Mouse (Mus musculus): ENCODE data around the gene Exosc10.

The Exosc10 gene

DNA sequence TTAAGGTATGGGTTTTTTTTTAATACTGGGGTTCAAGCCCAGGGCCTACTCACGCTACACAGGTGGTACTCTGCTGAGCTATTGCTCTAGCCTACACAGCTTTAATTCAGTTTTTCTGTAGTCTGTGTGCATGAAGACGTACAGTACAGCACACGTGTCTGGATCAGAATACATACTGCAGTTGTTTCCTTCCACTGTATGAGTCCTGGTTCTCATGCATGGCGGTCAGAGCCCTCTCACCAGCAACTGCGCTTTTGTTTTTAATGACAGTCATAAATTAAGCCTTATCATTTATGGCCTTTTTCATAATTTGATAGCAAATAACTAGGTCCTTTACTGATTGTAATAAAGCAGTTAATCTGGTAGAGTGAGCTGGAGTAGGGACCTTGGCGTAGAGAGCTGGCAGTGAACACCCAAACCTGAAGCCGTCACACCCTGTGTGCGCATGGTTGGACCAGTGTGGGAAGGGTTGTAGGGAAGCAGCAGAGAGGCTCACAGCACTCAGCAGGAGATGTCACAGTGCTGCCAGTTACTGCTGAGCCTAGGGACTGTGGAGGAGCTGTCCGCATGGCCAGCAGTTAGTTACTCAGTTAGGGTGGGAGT, 12.6 kb downstream of the Exosc10 start:
- DNase-seq (ENCODE audit: low read depth), result no peak

DNA sequence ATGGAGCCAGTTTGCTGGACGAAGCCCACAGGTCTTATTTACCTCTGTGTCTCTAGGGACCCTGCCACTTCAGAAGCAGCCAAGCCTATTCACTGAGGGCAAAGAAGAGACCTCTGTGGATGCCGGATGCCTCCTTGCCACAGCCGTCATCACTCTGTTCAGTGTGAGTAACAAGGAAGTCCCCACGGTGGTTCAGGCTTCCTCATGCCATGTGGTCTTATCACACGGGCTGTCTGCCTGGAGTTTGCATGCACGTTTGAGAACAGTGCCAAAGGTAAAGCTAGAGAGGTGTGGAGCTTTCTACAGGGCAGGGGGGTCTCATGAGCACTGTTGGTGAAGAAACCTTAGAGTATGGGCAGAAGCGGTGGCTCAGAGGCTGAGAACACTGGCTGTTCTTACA, 15.0 kb downstream of the Exosc10 start:
- DNase-seq (ENCODE audit: low read depth), result no peak

DNA sequence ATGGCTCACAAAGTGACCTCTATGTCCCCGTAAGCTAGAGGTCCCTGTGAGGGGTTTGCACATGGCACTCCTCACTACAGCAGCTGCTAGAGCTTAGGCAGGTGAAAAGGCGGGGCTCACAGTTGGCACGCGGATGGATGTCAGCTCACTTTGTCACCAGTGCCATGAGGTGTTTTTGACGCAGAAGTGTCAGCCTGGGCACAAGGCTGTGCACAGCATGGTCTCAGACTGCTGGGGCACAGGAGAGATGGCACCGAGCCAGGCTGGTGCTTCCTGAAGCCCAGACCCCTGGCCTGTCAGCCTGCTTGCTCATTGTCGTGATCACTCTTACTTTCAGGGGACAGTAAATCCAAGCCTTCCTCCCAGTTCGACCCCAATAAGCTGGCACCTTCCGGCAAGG, 22.5 kb downstream of the Exosc10 start:
- no peak for DNase-seq (ENCODE audit: low read depth)

DNA sequence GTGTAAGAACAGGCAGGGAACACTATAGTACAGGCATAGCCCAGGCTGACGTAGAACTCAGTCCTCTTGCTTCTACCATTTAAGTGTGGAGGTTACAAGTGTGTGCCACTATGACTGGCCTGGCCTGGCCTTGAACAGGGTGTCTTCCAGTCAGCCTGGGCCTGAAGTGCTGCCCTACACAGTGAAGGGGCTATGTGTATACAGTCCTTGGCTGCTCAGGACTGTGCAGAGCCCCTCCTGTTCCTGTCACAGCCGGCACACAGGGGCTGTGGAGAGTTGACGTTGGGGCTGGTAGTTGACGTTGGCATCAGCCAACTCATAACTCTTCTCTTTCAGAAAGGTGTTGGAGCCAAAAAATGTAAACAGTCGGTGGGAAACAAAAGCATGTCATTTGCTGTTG, 23.2 kb downstream of the Exosc10 start:
- DNase-seq (ENCODE audit: low read depth), result no peak

DNA sequence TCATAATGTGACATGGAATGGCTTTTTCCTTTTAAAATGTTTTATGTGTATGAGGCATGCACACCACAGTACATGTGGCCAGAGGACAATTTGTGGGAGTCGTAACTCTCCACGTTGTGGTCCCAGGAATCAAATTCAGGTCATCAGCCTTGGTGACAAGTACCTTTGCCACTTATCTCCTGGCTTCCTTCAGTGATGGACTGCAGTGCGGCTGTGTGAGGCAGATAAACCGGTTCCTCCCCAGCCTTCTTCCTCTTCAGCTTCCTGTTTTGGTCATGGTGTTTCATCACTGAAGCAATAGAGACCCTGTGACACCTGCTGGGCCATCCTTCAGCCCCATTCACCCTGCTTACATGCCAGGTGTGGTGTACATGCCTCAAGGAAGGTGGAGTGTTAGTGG, 25.0 kb downstream of the Exosc10 start:
- DNase-seq (ENCODE audit: low read depth), result no peak

DNA sequence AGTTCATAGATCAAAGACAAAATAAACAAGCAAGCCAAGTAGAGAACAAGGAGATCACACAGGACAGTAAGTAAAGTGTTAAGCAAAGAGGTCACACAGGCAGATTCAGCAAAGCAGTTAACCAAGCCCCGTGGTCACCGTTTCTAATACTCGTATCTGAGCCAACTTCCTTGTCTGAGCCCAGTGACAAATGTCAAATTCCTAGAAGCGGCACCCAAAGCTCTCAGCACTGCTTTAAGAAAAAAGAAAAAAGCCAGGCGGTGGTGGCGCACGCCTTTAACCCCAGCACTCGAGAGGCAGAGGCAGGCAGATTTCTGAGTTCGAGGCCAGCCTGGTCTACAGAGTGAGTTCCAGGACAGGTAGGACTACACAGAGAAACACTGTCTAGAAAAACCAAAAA, 28.4 kb downstream of the Exosc10 start:
- no peak for DNase-seq (ENCODE audit: low read depth)

DNA sequence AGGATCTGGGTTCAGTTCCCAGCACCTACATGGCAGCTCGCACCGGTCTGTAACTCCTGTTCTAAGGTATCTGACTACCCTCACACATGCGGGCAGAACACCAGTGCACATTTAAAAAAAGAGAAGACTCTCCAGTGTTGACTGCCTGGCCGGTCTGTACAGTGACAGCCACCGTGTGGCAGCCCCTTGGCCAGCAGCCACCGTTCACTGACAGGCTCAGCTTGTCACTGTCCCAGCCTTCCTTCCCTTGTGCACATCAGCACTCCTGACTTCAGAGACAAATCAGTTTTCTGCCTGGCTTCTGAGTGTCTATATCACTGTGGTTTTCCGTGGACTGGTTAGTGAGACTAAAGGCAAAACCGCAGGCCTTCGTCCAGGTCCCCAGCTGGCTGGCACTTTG, 30.6 kb downstream of the Exosc10 start:
- DNase-seq (ENCODE audit: low read depth), result no peak

DNA sequence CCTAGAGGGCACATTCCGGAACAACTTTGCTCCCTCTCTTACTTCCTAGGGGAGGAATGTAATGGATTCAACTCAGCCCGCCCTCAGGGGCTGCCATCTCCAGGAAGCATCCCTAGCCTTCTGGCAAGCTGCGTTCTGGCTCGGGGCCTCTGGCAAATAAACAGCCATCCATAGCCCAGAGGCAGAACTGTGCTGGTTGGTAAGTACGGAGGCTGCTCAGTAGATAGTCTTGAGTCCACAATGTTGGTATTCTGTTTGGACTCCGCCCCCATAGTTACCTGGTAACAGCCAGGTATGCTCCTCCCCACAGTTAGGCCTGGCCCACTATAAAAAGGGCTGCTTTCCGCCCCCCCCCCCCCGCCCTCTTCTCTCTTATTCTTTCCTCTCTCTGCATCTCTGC, 31.3 kb downstream of the Exosc10 start:
- no peak for DNase-seq (ENCODE audit: low read depth)

DNA sequence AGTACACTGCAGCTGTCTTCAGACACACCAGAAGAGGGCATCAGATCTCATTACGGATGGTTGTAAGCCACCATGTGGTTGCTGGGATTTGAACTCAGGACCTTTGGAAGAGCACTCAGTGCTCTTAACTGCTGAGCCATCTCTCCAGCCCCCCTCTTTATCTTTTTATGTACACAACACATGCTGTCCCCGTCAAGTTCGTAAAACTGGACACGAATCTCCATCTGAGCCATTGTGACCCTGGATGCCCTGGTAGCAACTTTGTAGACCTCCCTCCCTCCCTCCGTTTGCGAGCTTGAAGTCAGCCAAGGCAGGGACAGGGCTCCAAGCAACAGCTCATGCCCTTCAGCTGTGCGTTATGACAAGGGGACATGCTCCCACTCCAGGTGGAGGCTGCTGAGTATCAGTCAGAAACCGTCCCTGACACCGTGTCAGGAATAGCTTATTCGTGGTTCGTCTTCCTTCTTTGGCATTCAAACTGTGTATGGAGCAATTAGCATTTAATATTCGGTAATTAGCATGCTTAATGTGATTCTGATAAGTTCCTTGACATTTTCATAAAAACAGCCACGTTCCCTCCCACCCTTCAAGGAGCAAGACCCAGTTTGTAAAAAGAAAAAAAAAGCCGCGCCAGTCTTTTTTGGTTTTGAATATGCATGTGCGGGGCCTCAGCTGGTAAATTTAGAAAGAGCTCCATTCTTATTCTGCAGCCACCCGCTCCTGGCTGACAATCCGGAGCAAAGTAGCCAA, 32.4 kb downstream of the Exosc10 start:
- DNase-seq (ENCODE audit: low read depth), result peak; percentile 36

DNA sequence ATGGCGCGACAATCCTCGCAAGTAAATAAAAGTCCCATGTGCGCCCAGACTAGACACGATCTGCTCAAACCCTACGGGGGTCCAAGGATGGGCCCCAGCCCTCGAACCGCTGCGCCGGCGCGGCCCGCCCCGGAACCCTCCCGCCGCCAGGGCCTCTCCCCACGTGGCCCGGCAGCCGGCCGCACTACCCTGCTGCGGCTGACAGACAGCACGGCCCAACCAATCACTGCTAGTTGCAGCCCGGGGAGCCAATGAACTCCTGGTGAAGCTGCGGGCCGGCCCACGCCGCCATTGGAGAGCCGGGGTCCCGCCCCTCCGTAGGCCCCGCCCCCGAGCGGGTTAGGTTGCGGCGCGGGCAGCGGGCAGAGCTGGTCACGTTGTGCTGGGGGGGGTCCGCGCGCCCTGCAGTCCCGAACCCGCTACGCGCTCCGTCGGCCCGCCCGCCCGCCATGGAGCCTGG, 33.0 kb downstream of the Exosc10 start, which contains the start of gene Srm:
Srm (plus strand) TSS at position 333 of the 460 bp plus-strand sequence.
- DNase-seq (ENCODE audit: low read depth), result peak; percentile 91

DNA sequence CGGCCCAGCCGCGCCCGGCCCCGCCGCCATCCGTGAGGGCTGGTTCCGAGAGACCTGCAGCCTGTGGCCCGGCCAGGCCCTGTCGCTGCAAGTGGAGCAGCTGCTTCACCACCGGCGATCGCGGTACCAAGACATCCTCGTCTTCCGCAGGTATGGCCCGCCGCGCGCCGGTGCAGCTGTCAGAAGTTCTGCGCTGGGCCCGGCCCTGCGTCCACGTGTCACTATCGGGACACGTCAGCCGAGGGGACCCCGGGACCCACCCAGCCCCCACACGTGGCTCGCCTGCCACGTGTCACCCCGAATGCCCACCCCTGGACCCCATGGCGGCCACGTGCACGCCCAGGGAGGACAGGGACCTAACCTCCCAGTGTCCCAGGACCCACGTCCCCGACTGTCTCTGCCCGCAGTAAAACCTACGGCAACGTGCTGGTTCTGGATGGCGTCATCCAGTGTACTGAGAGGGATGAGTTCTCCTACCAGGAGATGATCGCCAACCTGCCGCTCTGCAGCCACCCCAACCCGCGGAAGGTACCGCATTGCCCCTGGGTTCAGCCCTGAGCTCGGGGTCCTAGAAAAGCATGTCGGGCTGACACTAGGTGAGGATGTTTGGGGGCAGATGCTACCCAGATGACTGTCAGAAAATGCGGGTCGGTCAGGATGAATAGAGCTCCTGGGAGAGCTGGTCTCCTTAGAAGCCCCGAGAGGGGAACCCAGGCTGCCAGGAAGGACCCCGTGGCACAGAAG, 33.6 kb downstream of the Exosc10 start:
- DNase-seq (ENCODE audit: low read depth), result no peak

DNA sequence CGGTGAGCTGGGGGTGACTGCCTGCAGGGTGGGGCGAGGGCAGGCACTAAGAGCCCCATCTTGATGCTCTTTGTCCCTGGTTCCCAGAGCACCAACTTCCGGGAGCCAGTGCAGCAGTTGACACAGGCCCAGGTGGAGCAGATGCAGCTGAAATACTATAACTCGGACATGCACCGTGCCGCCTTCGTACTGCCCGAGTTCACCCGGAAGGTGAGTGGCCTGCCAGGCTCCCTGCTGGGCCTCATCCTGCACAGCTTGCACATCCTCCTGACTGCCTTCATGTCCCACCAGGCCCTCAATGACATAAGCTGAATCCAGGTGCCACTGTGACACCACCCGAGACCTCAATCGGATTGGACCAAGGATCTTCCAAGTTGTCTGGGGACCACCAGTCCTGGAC, 35.8 kb downstream of the Exosc10 start:
- DNase-seq (ENCODE audit: low read depth), result no peak

DNA sequence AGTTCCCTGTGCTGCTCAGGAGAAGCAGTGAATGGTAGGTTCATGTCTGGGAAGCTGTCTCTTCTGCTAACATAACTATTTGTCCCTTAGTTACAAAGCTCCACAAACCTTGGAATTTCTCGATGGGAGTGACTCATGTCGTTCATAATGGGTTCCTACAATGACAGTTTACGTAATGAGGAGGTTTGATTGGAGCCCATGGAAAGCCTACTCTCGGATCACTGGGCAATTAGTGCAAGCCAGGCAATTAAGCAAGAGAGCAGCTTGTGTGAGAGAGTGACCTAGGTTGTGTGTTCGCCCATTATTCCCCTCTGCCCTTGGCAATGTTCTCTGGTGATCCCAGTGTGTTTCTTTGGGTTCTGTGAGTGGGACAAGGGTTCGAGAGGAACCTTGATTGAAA, 37.7 kb downstream of the Exosc10 start:
- no peak for DNase-seq (ENCODE audit: low read depth)

DNA sequence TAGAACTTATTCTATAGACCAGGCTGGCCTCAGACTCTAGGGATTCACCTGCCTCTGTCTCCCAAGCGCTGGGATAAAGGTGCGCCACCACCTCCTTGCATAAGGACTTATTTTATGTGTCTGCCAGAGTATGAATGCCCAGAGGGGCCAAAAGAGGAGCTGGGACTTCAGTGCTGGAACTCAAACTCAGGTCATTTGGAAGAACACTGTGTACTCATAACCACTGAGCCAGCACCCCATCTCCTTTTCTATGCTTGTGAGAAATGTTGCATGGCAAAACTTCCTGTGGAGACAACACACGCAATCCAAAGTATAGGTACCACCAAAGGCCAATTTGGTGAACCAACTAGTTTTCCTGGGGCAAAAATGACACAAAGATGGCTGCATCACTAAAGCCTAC, 38.5 kb downstream of the Exosc10 start:
- no peak for DNase-seq (ENCODE audit: low read depth)

DNA sequence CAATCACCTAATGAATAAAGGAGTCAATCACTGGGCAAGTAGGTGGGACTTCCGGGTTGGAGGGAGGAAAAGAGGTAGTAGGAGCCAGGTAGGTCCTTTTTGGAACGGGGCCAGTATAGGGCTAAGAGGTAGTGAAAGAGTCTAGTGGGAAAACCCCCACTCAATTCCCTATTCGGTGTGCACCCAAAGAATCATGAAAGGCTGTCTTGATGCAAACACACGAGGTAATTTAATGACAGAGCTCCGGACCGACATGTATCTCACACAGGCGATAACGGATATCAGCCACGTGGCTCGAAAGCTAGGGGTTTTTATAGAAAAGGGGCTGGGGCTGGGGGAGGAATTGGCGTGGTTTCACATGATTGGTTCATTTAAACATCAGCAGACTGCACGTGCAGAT, 40.6 kb downstream of the Exosc10 start:
- no peak for DNase-seq (ENCODE audit: low read depth)

DNA sequence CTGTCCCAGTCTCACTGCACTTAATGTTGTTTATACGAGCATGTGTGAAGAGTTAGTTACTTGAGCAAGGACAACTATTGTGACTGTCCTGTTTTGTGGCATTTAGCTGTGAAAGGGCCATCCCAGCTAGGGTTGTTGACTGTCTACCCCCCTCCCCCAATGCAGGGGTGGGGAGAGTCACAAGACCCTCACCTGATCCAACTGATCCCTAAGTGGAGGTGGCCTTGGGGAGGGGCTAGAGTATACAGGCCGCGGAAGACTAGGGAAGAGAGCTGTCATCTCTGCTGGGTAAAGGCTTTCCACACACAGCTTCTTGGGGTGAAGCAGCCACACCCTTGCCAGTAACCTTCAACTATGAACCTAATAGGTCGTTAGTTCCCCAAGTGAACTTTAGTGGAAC, 42.1 kb downstream of the Exosc10 start:
- no peak for DNase-seq (ENCODE audit: low read depth)

DNA sequence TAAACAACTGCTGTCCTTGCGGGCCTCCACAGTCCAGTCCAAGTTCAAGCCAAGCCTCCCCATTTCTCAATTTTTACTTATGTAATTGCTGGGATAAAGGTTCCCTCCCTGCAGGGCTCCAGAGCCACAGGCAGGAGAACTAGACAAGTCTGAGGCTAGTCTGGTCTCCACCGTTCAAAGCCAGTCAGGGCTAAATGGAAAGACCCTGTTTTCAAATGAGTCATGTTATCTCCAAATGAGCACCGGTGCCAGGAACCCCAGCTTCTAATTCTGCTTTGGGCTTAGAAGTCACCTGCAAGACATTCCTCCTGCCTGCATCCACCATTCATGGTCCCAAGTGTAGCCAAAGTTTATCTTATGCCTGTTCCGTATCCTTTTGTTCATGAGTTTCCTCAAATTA, 43.6 kb downstream of the Exosc10 start:
- no peak for DNase-seq (ENCODE audit: low read depth)

DNA sequence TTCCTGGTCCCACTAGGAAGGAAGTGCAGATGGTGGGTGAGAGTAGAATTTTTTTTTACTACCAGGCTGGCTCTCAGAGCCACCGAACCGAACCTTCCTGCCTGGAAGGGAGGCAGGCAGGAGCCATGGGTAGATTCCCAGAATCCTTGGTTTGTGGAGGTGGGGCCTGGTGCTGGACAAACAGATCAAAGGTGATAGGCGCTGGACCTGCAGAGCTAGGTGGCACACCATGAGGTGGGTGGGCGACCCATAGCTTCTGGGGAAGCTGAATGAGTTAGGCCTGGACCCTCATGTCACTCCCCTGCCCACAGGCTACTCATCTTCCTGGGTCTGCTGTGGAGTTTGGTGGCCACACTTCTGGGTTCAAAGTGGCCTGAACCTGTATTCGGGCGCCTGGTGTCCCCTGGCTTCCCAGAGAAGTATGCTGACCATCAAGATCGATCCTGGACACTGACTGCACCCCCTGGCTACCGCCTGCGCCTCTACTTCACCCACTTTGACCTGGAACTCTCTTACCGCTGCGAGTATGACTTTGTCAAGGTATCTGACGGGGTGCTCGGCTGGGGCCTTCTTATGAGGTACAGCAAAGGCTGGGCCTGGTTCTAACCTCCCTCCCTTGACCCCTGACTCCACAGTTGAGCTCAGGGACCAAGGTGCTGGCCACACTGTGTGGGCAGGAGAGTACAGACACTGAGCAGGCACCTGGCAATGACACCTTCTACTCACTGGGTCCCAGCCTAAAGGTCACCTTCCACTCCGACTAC, 44.3 kb downstream of the Exosc10 start, which contains the start of gene Masp2:
Masp2 (plus strand) TSS at position 198 of the 764 bp plus-strand sequence.
- DNase-seq (ENCODE audit: low read depth), result no peak

DNA sequence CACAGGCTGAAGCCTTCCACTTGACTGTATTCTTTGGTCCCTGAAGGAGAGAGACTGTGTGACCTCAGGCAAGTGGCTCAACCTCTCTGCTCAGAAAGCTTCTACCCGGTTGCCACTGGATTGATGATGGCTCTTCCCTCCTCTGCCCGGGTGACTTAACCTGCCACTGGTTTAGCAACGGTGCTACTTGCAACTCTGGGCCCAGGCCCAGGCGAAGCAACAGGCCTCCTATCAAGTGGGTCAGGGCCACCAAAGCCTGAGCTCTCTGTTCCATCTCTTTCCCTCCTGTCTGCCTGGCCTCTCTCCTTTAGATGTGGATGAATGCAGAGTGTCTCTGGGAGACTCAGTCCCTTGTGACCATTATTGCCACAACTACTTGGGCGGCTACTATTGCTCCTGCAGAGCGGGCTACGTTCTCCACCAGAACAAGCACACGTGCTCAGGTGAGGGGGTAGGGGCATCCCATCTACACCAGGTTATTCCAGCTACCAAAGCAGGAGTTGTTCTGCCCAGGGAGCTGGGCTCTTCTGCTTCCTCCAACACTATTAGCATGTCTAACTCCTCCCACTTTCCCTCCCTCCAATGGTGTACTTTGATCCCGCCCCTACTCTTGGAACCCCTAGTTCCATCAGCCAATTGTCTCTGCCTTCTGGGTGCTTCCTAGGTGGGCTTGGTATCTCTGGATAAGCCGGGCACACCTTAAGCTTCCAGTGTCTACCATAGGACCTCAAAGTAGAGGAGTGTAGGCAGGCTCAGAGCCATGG, 45.3 kb downstream of the Exosc10 start:
- no peak for DNase-seq (ENCODE audit: low read depth)

DNA sequence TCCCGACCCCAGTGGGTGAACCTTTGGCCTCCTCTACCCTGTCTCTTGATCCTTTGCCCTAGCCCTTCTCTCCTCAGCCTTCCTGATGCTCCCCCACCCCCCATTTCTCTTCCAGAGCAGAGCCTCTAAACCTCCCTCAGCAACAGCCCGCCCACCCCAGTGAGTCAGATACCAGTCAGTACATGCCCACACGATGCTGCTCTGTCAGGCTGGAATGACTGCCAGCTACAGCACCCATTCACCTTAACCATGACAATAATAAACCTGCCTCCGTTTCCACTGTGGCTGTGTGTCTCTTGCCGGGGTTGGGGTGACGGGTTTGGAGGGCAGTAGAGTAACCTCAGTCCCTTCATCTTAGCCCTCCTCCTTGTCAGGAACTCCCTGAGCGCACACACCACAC, 45.9 kb downstream of the Exosc10 start:
- DNase-seq (ENCODE audit: low read depth), result no peak

DNA sequence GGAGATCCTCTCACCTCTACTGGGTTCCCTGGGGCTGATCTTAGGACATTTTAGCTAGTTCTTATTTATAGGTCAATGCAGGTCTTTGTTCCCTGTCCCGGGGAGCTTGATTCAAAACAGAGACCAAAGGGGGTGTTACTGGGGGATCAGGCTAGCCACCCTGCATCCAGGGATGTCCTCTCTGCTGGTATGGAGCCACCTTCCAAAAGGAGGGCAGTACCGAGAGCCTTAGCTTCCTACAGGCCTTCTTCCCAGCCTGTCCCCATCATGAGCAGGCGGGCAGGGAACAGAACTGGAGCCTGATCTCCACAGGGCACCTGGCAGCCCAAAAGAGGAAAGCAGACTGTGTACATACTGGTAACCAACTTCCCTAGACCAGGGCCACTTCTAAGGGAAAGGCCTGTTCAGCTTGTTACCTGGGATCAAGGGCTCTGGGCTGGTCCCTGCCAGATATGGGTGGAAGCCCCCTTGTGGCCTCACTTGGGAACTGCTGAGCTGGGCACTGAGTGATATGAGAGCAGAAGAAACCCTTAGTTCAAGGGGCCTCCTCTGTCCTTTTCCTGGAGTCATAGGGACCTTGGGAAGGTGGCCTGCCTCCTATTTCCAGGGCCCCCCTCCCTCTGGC, 46.4 kb downstream of the Exosc10 start:
- peak; percentile 58 for DNase-seq (ENCODE audit: low read depth)

Data from c-Kit-positive CD71-positive TER-119-negative erythroid progenitor cells, embryonic 14.5 days (primary cell).